Mouse (Mus musculus): ENCODE data around the gene Ntrk3.

Ntrk3 gene

GRCm38 (mm10) chr7:78520243-78520927 is 217.4 kb downstream of the Ntrk3 start:
- DNase-seq (ENCODE audit: low read depth, low spot score): no peak

- no peak for DNase-seq (ENCODE audit: low read depth, low spot score)
Observed at GRCm38 (mm10) chr7:78519689-78520088, 218.1 kb downstream of the Ntrk3 start.

- no peak for DNase-seq (ENCODE audit: low read depth, low spot score)
Observed at GRCm38 (mm10) chr7:78518760-78519363, 218.9 kb downstream of the Ntrk3 start.

- no peak for DNase-seq (ENCODE audit: low read depth, low spot score)
Observed at GRCm38 (mm10) chr7:78515042-78515609, 222.7 kb downstream of the Ntrk3 start.

DNA sequence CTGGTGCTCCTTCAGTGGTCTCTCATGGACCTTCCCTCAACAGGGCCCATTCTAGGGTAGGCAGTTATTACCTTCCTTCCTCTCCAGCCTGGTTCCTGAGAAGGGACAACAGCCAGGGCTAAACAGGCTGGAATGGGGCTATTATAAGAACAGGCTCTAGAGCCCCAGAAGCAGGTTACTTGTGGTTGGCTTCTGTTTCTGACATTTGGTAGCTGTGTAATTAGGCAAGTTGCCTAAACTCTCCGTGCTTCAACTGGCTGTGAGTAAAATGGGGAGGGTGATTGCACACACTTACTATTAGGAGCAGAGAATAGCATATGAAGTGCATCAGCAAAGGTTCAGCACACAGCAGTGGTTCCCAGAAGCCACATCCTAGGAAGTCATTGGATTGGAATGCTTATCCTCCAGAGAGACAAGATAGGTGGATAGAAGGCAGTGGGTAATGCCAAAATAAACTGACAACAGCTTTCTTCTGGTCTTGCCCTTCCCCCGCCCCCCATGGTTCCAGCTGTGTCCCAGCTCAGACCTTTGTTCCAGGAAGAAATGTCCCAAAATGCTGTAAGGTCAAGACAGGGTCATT is 230.7 kb downstream of the Ntrk3 start:
- DNase-seq (ENCODE audit: low read depth, low spot score): no peak

DNA sequence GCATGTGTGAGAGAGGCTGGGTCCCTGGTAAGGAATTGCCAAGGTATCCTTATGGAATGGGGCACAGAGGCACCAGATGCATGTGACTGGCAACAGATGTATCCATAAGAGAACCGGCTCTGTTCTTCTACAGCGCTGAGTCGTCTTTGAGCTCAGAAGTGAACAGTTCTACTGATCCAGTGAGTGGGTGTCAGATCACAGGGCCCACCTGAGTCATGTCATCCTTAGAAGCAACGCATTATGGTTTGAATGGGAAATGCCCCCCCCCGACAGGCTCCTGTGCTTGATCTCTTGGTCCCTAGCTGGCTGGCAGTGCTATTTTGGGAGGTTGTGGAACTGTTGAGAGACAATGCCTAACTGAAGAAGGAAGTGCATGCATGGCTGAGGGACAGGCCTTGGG is 236.9 kb downstream of the Ntrk3 start:
- DNase-seq (ENCODE audit: low read depth, low spot score): no peak

DNA sequence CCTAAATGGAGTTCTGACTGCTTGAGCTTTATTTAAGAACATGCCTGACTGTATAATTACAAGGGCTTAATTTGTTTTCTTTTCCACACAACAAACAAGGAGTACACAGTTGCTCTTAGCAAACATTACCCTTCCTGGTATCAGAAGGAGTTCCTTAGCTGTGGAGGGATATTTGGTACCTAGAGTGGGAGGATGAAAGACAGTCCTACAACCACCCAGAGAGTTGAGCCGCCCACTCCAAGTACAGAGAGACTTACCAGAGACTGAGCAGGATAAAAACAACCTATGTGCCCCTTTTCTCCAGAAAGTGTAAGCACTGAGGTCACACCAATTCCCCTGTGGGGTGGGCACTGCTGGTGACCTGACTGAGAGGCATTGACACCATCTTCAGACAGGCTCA is 237.8 kb downstream of the Ntrk3 start:
- DNase-seq (ENCODE audit: low read depth, low spot score): no peak

DNA sequence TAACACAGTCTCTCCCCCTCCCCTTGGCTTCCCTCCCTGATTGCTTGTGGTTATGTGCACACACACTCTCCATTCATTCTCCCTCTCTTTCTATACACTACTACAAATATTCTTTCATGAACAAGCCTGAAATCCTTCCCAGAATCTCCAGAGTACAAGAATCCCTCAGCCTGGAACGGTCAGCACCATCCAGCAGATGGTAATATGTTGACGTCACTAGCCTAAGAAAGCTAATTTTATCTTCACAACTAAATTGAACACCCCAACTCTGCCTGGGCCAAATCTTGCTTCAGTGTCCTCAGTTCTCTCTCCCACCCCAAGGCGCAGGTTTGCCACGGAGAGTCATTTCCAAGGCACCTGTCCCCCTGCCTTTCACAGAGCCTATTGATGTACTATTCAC is 239.5 kb downstream of the Ntrk3 start:
- DNase-seq (ENCODE audit: low read depth, low spot score): no peak

DNA sequence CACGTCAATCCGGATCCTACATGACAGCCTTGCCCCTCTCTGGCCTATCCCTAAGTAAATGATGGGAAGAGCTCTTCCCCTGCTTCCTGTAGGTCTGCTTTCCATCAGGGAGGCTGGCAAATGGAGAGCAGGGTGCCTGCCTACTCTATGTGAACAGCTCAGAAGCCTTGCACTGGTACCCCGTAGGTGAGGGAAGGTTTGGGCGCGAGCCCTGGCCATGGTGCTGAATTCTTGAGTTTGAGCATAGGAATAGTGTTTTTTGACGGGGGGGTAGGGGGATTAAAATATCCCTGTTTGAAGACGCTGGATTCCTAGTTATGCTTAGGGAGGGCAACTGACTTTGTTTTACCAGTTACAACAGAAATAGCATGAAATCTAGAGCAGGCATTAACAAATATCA is 240.0 kb downstream of the Ntrk3 start:
- no peak for DNase-seq (ENCODE audit: low read depth, low spot score)

GRCm38 (mm10) chr7:78493591-78493990 is 244.2 kb downstream of the Ntrk3 start:
- no peak for DNase-seq (ENCODE audit: low read depth, low spot score)

GRCm38 (mm10) chr7:78491176-78491575 is 246.6 kb downstream of the Ntrk3 start:
- DNase-seq (ENCODE audit: low read depth, low spot score): no peak

DNA sequence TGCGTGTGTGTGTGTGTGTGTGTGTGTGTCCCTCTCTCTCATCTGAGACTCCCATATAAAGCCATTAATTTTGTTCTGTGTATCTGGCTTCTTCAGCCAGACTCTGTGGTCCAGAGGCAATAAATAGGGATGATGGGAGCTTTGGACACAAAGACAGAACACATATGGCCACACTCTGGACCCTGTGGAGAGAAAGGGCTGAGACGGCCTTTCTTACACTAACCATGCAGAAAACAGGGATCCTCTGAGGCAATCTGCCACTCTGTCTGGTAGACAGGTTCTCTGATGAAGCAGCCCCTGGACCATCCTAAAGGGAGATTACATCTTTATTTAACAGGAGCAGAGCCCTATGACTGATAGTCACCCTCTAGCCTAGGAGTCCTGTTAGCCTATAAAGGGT is 253.5 kb downstream of the Ntrk3 start:
- no peak for DNase-seq (ENCODE audit: low read depth, low spot score)

DNA sequence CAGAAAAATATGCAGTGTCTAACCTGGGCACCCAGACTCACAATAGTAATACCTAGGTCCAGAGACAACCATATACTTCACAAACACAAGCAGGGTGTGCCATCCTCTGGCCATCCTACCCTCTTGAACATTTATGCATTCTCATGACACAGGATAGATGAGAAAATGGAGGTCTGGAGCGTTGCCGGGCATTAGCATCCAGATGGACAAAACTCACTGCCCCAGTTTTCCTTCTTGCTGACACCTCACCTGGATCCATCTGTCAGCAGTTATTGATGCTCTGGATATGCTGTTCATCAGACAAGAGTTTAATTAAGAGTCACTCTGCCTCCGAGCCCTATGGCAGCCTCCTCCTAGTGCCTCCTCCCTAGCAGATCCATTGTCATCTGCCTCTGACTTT is 254.1 kb downstream of the Ntrk3 start:
- DNase-seq (ENCODE audit: low read depth, low spot score): no peak

DNA sequence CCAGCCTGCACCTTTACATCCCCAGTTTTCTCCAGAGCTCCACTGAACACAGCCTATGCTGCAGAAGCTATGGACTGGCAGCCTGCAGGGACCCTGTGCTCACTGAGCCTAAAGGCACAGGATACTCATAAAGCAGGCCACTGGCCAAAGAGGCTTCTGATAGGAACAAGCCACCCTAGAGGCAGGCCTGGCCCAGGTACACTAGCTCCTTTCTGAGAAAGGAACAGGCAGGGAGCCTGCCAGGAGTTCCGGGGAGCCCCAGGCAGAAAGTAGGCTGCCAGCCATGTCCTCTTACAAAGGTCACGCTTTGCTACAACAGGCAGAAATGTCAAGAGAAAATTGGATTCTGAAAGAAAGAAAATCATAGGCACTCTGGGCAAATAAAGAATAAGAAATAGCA is 254.8 kb downstream of the Ntrk3 start:
- no peak for DNase-seq (ENCODE audit: low read depth, low spot score)

GRCm38 (mm10) chr7:78478881-78479280 is 258.9 kb downstream of the Ntrk3 start:
- DNase-seq (ENCODE audit: low read depth, low spot score): no peak

GRCm38 (mm10) chr7:78471755-78472154 is 266.1 kb downstream of the Ntrk3 start:
- DNase-seq (ENCODE audit: low read depth, low spot score): no peak

DNA sequence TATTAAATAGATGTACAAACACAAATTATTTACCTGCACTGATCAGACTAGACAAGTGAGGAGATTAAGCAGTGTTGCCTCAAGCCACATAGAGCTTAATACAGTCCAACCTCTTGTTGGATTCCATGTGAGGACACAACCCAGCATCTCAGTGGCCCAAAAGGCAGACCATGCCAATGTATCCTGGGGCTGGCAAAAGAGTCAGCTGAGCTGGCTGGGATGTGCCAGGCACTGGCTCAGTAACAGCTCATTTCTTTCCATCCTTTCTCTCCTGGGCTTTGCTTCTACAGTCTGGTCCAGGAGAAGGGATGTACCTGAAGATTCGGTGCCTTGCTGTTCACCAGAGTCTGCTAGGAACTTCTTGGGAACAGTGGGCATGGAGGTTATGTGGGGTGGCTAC is 266.5 kb downstream of the Ntrk3 start:
- no peak for DNase-seq (ENCODE audit: low read depth, low spot score)

- DNase-seq (ENCODE audit: low read depth, low spot score): no peak
Observed at GRCm38 (mm10) chr7:78462605-78463004, 275.2 kb downstream of the Ntrk3 start.

- DNase-seq (ENCODE audit: low read depth, low spot score): no peak
Observed at GRCm38 (mm10) chr7:78459021-78459420, 278.8 kb downstream of the Ntrk3 start.

- no peak for DNase-seq (ENCODE audit: low read depth, low spot score)
Observed at GRCm38 (mm10) chr7:78451666-78452065, 286.1 kb downstream of the Ntrk3 start.

GRCm38 (mm10) chr7:78449909-78450592 is 287.8 kb downstream of the Ntrk3 start:
- DNase-seq (ENCODE audit: low read depth, low spot score): no peak

GRCm38 (mm10) chr7:78448841-78449240 is 289.0 kb downstream of the Ntrk3 start:
- DNase-seq (ENCODE audit: low read depth, low spot score): no peak
